Mouse (Mus musculus) gonadal fat pad, adult 2 months (tissue): ENCODE data around the gene Zkscan7. TPM values are rescaled to one million over a fixed set of nuclear protein-coding genes. Genes with fewer than 3 reads are reported as not detected.
"Not testable (repeated sequence)": the region's sequence is repeated elsewhere in the genome, so short reads cannot be mapped to it uniquely, and the experiment has no call there.

Source experiments
- DNase-seq: peaks from one replicate; pipeline ENCODE4 v3.0.0-alpha.2; 2012; ENCODE audit warnings: low read depth
- polyA plus RNA-seq: library from polyadenylated mRNA; depleted of rRNA; stranded (reverse); fragments of >200 nt; gene quantifications from 2 replicates; pipeline ENCODE4 v1.2.3, GENCODE M21; 2012; rRNA removed

Gene Zkscan7
- polyA plus RNA-seq, result 5.2 and 11.4 TPM in 2 replicates

DNA sequence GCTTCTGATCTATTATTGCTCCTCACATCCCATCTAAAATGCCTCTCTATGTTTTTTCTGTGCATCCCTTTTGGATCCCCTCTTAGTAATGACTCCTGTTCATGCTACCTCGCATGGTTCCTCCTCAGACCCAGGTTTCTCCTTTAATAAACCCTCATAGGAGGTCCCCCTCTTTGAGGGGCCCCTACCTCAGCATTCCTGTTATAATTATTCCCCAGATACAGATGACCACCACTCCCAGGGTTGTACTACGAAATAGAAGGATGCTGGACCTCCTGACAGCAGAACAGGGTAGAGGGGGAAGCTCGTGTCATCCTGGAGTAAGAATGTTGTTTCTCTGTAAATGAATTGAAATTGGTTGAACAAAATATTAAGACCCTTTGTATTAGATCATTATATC is at the start of gene Zkscan7:
TSS of gene Zkscan7 (plus strand) at position 301 of the 400 bp plus-strand sequence.
- no peak for DNase-seq

DNA sequence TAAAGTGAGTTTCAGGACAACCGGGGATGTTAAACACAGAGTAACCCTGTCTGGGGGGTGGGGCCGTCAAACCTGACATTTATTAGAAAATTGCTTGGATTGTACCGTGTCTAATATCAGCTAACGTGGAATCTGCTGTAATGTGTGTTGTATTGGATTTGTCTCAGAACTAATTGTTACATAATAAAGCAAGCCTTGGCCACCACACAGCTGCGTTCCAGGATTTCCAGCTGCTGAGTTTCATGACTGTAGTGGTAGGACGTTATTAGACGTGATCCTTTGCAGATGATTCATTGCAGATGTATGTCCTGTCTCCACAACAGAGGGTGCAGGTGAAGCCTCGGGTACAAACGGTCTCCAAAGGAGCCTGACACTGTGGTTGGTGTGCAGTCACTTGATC is 49.4 kb upstream of the Zkscan7 start:
- DNase-seq, result no peak

DNA sequence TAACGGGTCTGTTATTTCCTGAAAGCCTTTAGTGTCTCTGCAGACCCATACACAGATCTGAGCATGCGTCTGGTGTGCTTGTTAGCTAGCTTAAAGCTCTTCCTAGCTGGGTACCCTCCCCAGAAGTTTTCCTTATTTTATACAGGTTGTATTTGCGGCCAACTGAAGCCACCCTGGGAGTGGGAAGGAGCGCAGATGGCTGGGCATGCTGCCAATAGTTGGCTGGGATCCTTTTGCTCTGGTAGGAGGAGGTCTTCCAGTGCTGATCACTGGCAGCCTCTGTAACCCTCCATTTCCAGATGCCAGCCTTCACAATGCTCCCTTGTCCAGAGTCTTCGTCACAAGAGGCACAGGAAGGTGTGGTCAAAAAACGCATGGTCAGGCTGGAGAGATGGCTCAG is 48.7 kb upstream of the Zkscan7 start:
- DNase-seq, result no peak

DNA sequence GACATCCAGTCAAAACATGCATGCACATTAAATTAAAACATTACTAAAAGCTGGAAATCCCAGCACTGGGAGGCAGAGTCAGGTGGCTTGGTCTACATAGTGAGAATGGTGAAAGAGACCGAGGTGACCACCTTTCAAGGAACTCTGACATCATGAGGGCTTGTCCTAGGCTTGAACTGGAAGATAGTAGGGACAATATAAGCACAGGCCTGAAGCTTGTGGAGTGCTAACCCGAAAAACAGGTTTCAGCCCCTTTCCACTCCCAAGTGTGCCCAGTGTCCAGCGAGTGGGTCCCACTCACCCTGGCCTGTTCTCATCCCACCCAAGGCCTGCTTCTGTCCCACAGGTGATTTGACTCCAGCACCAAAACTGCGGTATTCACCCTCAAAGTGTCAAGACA is 48.3 kb upstream of the Zkscan7 start:
- no peak for DNase-seq

DNA sequence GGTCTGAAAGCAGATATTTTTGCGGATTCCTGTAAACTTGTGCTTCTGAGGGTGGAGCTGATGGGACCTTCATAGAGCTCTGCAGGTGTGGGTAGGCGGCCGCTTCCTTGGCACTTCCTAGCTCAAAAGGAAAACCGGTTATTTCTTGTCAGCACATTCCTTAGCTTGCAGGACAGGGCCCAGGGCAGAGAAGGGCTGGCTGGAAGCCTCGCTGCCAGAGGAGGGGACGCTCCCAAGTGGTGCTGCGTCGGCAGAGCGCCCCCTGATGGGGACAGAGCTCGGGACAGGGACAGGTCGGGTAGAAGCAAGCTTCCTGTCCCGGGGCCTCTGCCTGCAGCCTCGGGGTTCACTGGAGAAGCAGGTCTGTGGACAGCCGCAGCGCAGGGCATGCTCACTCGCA is 47.8 kb upstream of the Zkscan7 start:
- DNase-seq, result no peak

DNA sequence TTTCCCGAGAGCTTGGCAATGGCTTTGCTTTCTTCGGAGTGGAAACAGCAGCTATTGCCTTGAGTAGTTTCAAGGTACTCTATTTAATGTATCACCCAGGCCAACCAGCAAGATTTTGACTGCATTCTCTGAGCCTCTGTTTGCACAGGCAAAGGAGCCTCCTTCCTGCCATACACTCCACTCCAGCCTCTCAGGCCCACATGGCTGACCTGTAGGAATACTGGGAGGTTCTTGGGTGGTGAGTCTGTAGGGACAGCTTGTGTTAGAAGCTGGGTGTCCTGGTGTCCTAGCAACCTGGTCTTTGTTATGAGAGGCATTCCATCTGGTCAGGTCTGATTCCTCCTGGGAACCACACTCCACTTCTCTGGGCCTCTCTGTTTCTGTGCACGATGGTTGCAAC is 41.7 kb upstream of the Zkscan7 start, which contains the start of gene Gm35549:
TSS of gene Gm35549 (minus strand) at position 276 of the 400 bp plus-strand sequence.
- DNase-seq, result no peak

DNA sequence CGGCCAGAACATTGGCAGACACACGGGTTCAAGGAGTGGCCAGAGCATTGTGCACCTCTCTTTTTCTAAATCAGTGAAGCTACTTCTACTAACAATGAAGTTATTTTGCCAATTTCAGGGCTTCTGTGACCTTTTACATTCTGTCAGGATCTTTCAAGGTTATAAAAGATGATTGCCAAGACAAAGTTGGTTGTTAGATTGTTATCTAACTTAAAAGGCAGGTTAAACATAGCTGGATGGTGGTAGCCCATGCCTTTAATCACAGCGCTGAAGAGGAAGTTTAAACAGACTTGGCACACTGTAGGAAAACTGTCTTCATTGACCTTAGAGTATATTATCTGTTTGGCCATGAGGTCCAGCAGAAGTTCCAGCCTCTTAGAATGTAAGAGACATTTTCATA is 39.9 kb upstream of the Zkscan7 start:
- DNase-seq, result no peak

DNA sequence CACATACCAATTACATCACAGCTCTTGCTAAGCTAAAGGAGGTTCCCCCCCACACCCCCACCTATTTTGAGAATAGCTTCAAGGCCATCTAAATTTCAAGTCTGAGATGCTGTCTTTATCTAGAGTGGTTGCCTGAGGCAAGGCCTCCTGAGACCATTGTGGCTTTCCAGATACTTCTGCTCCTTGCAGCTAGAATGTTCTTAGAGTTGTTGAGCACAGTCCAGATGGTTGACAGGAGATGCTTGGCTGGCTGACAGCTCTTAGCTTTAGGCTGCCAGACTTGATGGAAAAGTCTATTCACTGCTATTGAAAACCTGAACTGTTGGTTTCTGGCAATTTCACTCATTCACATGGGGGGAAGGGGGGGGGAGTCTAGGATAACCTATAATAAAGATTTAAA is 39.3 kb upstream of the Zkscan7 start:
- no peak for DNase-seq

DNA sequence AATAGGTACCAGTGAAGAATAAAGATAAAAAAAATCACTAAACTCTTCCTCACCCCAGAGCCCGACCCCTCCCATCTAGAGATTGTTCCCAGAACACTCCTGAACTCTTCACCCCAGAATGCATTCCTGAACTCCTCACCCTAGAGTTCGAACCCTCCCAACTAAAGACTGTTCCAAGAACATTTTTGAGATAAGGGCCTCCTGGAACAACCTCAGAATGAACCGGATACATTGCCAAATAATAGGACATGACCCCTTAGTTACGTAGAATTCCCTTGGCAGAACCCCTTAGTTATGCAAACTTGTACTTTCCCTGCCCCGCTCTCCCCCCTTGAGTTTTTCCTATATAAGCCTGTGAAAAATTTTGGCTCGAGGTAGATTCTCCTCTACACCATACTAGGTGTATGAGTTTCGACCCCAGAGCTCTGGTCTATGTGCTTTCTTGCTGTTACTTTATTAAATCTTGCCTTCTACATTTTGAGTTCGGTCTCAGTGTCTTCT is 37.6 kb upstream of the Zkscan7 start:
- DNase-seq, result not testable (repeated sequence)

DNA sequence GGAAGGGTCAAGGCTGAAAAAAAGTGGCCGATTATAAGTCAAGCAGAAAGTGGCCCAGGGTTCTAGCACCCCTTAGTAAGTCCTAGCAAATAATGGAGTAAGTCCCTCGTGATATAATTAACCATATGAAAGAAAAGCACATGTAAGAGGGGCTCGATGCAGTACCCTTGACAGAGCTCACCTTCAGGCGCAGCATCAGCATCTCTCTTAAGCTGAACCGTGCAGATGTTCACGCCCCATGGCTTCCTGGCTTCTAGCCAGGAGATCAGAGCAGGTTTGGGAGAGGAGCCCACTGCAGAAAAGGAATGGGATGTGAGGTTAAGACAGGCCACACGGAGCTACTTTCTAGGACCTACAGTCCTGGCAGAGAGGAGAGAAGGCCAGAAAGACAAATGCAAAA is 31.0 kb upstream of the Zkscan7 start:
- no peak for DNase-seq

DNA sequence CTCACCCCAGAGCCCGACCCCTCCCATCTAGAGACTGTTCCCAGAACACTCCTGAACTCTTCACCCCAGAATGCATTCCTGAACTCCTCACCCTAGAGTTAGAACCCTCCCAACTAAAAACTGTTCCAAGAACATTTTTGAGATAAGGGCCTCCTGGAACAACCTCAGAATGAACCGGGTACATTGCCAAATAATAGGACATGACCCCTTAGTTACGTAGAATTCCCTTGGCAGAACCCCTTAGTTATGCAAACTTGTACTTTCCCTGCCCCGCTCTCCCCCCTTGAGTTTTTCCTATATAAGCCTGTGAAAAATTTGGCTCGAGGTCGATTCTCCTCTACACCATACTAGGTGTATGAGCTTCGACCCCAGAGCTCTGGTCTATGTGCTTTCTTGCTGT is 30.3 kb upstream of the Zkscan7 start:
- DNase-seq, result not testable (repeated sequence)

DNA sequence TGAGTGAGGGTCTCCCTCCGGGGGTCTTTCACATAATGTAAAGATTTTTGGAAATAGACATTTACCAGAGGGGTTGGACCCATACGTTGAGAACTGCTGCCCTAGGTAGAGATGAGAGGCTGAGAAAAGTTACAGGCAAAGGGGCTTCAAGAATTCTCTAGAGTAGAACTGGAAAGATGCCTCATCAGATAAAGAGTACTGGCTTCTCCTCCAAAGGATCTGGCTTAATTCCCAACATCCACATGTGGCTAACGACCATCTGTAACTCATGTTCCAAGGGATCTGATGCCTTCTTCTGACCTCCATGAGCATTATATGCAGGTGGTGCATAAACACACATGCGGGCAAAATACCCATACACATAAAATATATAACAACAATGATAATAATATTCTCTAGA is 29.9 kb upstream of the Zkscan7 start:
- no peak for DNase-seq

DNA sequence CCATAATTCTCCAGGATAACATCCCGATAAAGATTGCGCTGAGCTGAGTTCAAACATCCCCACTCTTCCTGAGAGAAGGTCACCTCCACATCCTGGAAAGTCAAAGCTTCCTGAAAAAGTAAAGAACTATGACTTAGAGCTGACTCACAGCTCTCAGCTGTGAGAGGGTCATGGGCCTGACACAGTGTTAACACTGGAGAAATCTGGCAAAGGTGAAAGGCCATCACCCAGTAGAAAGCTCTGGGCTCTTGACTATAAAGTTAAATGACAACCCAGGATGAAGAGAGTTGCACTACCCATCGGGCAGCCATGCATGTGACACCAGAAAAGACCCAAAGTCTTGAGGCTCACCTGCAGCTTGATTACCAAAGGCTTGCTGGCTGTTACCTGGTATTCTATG is 28.8 kb upstream of the Zkscan7 start:
- DNase-seq, result no peak

DNA sequence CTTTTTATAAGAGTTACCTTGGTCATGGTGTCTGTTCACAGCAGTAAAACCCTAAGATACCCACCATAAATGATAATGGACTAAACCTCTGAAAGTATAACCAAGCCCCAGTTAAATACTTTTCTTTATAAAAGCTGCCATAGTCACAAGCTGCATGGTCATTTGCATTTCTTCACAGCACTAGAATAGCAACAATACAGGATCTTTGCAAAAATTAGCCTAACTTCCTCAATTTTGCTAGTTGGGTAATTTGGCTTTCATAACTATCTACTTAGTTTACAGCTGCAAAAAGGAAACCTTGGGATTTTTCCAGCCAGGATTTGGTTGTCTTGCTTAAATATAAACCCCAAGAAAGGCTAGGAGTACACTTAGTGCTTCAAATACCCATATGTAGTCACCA is 24.7 kb upstream of the Zkscan7 start:
- DNase-seq, result no peak

DNA sequence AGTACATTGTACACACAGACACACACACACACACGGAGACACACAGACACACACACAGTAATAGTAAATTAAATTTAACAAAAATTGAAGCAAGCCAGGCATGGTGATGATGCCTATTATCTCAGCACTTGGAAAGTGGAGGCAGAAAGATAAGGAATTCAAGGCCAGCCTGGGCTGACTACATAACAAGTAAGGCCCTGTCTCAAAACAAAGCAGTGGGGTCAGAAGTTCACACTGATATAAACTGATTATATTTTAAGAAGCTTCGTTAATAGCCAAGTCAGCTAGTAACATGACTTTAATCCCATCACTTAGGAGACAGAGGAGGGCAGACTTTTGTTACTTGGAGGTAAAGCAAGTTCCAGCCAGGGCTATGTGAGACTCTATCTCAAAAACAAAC is 21.8 kb upstream of the Zkscan7 start:
- DNase-seq, result no peak

DNA sequence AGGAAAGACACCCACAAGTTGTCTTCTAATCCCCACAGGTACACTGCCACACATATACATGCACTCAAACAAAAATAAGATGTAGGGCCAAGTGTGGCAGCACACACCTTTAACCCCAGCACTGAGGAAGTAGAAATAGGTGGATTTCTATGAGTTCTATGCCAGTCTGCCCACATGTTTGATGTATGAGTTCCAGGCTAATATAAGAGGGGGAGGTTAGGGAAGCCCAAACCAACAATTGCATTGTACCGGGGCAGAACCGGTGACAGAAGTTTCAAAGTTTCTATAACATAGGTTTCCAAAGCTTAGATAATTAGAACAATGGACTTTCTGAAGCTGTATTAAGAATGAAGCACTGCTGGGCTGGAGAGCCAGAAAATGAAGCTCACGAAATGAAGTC is 20.6 kb upstream of the Zkscan7 start:
- DNase-seq, result no peak

DNA sequence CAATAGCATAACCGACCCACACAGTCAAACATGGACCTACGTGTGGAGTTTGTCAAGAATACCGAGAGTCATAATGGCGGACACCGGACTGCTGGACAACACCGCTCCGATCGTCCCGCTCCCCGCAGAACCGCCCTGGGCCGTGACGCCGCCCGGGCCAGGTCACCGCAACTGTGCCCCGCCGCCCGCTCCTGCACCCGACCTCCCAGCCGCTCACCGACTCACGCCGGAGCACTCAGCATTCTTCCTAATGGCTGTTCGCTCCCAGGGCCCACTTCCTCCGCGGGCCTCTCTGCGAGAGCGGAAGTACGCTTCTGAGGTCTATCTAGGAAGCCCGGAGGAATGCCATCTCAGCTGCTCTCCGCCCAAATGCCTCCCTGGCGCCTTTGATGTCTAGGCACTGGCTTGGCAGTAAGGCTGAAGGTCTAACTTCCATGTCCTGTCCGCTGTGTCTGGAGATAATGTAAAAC is 19.8 kb upstream of the Zkscan7 start, which contains the start of gene Zfp445:
TSS of gene Zfp445 (minus strand) at position 310 of the 470 bp plus-strand sequence.
- peak; percentile 44 for DNase-seq

DNA sequence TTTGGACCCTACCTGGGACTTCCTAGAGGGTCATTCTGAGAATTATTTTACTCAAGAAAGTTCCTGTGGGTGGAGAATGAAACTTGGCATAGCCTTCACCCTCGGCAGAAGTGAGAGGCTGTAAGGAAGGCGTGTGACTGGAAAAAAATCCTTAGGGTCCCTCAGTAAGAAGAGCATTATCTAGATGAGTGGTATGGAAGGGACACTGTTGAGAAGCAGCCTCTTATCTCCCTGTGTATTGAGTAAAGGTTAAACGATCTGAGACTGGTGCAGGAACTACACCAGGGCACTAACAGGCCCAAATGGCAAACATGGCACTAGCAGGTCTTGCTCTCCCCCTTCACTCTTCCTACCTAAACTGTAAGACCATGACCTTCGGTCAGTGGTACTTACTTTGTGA is 19.3 kb upstream of the Zkscan7 start:
- no peak for DNase-seq

DNA sequence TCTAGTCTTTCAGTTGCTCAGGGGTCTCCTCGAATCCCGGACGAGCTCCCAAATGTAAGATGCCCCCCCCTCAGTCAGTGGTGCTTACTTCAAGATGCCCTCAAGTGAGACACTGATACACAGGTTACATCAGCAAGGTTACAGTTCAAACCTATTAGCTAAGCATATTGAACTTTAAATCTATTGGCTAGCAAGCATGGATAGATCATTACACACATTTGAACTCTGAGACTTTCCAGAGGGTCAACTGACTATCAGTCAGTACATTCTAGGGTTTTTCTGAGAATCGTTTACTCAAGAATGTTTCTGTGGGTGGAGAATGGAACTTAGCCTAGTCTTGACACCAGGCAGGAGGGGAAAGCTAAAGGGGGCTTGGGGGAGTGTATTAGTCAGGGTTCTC is 12.9 kb upstream of the Zkscan7 start:
- no peak for DNase-seq

DNA sequence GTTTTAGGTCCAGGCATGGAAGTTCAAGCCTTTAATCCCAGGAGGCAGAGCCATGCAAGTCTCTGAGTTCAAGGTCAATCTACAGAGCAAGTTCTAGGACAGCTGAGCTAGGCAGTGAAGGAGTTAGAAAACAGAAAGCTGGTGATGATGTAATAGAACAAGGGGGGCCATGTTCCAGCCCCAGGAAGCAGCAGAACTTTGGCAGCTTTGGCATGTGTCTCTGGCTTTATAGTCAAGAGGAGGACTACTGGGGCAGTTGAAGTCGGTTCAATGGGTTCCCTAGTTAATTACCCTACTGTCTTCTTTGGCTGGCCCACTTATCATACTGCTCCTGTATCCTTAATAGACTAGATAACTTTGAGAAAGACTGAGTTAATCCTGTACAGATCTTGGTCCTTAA is 10.8 kb upstream of the Zkscan7 start:
- DNase-seq, result no peak

DNA sequence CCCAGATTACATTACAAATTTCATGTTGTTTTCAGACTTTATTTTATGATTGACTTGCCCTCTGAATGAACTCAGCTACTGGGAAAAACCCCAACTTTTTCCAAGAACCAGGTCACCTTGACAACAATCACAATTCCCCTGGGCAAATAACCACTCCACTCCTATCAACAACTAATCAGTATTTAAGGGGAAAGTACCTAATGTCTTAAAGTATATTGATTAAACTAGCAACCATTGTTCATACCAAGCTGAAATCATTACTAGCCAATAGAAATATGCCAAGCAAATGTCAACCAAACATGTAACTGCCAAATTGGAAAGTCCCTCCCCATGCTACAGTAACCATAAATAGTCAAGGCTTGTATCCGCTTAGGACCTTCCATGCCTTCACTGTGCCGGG is 10.3 kb upstream of the Zkscan7 start:
- DNase-seq, result no peak

DNA sequence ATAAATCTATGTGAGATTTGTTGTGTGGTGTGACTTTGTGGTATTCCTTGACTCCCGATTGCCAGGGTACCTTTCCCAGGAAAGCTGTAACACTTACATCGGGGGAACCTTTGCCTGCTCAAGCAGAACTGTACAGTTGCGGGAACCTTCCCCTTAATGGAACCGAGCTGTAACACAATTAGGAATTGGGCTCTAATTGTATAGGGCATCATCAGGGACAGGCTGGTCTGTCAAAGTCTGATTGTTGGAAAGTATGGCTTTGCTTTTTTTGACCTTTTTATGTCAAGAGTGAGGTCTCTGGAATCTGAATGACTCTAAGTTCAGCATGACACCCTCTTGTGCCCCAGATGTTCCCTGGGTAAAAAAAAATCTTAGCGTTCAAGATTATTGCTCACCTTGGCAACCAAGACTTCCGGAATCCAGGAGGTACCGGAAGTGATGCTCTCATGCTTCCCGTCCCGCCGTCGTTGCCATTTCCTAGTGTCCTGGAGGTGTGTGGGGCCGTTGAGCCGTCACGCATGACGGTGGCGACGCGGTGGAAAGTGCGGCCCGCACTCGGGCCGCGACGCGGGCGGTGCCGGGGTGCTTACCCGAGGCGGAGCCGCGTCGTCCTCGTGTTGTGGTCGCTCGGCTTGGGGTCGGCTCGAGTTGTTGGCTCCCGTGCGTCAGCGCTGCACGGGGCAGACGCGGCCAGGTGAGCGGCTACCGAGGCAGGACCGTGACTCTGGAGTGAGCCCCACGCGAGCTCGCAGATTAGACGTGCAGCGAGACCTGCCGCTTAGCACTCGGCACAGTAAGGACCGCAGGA is 1.1 kb downstream of the Zkscan7 start:
- peak; percentile 40 for DNase-seq

DNA sequence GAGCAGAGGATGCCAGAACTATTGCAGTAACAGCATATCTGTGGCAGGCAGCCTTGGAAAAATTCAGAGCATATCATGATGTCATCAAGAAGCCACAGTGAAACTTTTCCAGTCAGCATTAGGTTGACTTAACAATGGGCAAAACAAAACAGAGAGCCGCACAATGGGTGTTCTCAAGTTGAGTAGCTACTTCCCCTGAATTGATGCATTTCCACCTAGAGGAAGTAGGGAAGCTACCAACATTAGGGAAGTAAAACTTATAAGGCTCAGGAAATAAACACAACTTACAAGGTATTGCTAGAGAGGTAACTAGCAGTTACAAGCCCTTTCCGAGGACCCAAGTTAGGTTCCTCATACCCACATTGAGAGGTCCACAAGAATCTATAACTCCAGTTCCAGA is 15.6 kb downstream of the Zkscan7 start:
- no peak for DNase-seq
